Mouse (Mus musculus) adrenal gland, postnatal 25 days (tissue): ENCODE measurements around the gene Cyb5b. TPM values are rescaled to one million over a fixed set of nuclear protein-coding genes. Genes with fewer than 3 reads are reported as not detected.
A peak's percentile ranks its signal among the peaks of the same experiment; 100 is the strongest.
"Not testable (repeated sequence)": the region's sequence is repeated elsewhere in the genome, so short reads cannot be mapped to it uniquely, and the experiment has no call there.

ENCODE experiments used
- DNase-seq: peaks from one replicate; pipeline ENCODE4 v3.0.0; 2021; ENCODE audit warnings: mixed read lengths
- total RNA-seq: library from RNA; stranded (reverse); gene quantifications from 2 replicates; pipeline ENCODE4 v1.2.3, GENCODE M21; 2021

Gene Cyb5b
- total RNA-seq, 1 experiment from 2014 or later, result 647 TPM

DNA sequence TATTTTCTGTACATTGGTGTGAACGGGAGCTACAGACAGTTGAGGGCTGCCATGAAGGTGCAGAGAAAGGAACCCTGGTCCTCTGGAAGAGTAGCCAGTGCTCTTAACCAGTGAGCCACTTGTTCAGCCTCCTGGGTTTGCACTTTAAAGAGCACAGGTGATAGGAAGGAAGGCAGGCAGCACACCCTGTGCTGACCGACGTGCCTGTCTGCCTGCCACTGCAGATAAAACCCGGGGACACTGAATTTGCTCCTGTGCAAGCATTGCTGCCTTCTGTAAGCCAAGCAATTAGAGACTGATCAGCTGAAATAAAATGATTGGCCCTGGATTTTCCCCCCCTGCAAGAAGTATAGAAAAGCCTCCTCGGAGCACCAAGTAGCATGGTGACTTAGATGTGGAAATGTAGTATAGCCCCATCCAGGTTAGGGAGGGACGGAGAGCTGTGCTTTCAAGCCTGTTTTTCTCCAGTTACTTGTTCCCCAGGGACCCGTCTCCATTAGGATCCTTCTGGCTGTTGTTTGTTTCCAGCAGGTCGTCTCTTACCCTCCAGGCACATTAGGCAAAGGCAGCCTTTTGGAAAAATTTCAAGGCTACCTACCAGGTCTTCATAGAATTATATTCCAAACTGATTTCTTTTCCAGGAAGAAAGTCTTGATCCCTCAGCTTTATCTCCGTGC is 22.7 kb downstream of the Cyb5b start:
- DNase-seq, result no peak

DNA sequence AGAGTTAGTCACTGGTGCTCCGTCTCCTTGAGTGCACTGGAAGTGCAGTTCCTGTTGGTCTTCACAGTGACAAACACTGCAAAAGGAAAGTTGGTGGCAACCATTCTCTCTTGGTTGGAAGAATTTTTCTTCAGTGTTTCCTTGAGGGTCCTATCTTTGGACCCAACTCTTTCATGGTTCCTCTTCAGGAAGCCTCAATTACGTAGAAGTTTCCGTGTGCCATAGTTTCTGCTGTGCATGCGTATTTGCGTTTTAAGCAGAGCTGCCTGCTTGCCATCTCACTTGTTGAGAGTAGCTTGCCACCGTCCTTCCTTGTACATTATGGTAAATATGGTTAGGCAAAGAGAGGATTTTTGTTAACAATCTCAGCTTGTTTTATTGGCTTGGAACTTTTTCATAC is 30.7 kb downstream of the Cyb5b start:
- no peak for DNase-seq

DNA sequence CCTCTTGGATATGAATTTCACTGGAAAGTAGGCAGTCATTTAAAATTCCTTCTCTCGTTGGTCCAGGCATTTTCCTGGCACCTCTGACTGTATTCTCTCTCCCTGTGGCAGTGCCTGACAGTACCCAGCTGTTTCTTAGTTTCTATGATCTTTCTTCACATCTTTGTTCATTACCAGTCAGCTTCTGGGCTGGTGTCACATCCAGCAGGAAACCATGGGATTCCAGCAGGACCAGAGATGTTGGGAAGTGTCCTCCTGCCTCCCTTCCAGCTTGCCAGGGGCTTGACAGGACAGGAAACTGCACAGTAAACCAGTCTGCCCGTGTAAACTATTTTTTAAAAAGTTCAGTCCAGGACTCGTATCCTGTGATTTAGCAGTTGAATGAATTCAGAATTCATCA is 34.6 kb downstream of the Cyb5b start:
- no peak for DNase-seq

- no peak for DNase-seq
Measured at GRCm38 (mm10) chr8:107186659-107187390, 36.4 kb downstream of the Cyb5b start.

DNA sequence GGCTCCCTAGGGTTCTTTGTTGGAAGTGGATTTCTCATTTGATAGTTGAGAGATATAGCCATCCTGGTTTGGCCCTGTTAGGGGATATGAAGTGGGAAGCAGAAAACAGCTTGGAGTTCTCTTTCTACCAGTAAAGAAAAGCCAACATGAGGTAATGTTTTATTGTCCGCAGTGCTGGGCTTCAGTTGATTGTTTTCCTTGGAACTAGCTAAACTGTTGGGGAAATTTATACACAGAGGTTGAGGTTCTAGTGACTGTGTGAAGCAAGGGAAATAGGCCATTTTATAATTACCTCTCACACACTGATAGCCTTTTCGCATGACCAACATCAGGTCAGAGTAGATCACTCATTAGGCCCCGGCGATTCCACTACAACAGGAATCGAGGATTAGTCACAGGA is 37.2 kb downstream of the Cyb5b start:
- no peak for DNase-seq

- peak; percentile 22 for DNase-seq
Measured at GRCm38 (mm10) chr8:107192631-107193030, 42.2 kb downstream of the Cyb5b start.

GRCm38 (mm10) chr8:107193331-107193730 is 42.9 kb downstream of the Cyb5b start:
- DNase-seq, result no peak

GRCm38 (mm10) chr8:107194786-107195451 is 44.5 kb downstream of the Cyb5b start:
- no peak for DNase-seq

GRCm38 (mm10) chr8:107197901-107198826 is 47.7 kb downstream of the Cyb5b start:
- no peak for DNase-seq

DNA sequence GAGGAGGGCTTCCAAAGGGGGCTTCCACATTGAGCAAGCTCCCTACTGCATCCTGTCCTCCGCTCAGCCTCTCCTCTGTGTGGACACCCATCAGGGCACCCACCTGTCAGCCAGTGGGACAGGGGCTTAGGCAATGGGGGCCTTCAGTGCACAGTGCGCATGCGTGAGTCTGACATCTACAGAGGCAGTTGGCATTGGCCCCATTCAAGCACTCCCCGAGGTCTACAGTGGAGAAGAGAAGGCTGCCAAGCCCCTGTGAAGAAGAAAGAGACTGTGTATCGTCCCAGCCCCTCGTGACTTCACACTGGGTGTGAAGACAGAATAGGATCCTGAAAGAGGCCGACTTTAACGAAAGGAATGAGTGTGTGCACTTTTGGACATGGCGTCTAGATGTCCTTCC is 54.7 kb downstream of the Cyb5b start:
- DNase-seq, result no peak

- peak; percentile 75 for DNase-seq
Measured at GRCm38 (mm10) chr8:107205701-107206561, 55.5 kb downstream of the Cyb5b start.

DNA sequence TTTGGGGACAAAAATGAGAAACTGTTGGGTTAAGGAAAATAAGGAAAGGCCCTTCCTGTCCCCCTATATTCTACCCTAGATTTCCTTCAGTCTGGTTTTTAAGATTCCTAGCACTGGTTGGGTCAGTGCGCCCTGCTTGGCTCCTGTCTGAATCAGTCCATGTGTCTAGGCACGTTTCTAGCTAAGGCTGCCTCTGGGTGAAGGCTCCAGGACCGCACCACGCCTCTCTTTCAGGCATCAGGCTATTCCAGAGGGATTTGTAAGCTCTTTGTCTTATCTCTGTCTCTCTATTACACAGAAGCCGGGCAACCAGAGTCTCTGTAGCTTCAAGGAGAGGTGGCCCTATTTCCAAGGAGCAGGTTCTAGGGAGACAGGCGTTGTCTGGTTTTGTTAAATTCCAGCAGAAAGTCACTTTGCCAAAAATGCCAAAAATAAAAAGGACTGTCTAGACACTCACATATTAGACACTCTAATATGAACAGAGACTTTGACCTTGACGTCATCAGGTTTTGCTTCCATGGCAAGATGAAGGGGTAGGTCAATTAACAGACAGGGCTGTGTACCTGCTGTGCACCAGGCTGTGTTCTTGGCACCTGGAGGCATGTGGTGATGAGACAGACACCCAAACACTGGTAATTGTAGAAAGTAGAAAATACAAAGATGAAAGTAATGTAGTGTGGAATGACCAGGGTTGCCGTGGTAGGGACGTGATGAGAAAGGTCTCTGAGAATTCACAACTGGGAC is 56.5 kb downstream of the Cyb5b start:
- DNase-seq, result no peak

DNA sequence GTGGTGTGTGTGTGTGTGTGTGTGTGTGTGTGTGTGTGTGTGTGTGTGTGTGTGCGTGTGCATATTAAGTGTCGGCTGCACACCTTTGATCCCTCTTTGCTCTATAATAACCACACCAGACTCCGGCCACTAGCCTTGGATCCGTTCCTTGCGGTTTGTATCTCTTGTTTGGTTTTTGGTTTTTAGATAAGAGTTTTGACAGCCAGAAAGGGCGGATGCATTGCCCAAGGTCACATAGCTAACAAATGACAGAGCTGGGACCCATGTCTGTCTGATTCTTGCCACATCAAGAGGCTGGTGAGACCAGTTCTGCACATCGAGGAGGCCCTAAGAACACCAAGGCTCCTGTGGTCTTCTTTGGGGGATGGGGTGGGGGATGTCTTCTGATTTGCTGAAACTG is 58.7 kb downstream of the Cyb5b start:
- peak; percentile 33 for DNase-seq

- DNase-seq, result no peak
Measured at GRCm38 (mm10) chr8:107212006-107212405, 61.6 kb downstream of the Cyb5b start.

DNA sequence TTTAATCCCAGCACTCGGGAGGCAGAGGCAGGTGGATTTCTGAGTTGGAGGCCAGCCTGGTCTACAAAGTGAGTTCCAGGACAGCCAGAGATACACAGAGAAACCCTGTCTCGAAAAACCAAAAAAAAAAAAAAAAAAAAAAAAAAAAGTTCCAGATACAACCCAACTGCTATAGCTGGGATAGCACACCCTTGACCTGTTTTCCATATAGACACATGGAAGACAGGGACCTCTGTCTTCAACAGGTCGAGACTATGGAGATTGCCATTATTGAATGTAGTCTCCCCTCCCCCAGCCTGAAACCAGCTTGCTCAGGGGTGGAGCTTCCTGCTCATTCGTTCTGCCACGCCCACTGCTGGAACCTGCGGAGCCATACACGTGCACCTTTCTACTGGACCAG is 66.8 kb downstream of the Cyb5b start:
- not testable (repeated sequence) for DNase-seq

GRCm38 (mm10) chr8:107218091-107218490 is 67.7 kb downstream of the Cyb5b start:
- no peak for DNase-seq

DNA sequence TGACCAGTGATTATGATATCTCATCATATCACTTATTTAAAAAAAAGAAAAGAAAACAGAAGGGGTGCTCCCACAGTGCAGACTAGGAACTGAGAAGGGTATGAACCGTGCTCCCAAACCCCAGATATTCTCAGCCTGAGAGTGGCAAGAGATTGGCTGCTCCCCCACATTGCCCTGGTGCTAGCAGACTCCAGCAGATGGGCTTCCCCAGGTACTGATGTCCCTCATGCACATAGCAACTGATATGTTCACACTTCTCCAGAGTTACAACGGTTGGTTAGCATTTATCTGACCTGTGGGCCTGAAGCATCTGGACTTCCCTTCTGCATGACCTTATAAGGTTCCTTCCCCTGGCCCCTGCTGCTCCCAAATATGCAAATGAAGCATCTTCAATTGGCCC is 68.6 kb downstream of the Cyb5b start:
- DNase-seq, result no peak

DNA sequence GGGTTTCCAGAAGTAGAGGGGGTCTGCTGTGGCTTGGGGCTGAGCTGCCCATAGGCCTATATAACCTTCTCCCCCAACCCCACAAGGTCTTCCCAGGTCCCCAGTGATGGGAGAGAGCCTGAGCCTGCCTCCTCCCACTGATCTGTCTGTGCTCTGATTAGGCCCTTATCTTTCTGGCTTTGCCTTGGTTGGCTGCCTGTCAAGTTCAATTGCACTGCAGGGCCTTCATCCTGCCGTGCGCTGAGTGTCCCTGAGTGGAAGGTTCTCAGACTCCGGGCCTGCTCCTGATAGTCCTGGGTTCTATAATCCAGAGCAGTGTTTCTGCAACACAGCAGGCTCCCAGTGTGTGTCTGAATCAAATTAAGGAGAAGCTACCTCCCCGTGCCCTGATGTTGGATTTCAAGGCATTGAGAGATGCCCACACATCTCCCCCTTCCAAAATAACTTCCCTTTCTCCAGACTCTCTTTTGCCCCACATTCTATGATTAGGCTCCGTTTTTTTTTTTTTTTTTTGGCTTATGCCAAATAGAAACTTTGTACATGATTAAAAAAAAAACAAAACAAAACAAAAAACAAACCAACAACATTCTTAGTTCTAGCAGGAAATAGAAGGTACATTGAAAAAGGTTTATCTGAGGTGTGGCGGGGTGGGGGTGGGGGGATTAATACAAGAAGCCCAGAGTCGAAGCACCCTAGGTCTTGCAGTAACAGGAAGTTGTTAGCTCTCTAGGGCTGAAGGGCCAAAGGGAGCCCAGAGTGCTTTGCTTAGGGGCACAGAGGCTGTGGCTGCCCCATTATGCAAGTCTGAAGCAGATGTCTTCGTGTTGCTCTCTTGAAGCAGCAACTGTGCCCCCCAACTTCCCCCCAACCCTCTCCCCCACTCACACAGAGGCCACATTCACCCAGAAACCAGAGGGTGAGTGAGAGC is 71.7 kb downstream of the Cyb5b start:
- DNase-seq, result peak; percentile 68

DNA sequence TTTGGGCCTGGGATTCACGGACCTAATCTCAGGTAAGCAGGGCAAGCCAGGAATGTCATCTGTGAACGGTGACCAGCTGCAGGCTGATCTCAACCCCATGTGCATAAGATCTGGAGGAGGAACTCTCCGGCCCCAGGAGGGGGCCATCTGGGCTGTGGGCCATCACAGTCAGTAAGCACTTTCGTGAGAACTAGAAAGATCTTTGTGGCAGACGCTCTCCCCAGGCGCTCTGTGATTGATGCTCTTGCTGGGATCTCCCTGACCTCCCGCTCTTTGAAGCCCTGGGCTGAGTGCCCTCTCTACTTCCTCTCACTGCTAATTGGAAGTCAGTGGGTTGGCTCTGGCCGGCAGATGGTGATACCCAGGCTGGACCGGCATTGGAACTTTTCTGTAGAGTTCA is 75.7 kb downstream of the Cyb5b start:
- peak; percentile 41 for DNase-seq
